Mouse (Mus musculus) bone marrow, adult 2 months (tissue): ENCODE measurements around the gene Mgat5b. TPM values are rescaled to one million over a fixed set of nuclear protein-coding genes. Genes with fewer than 3 reads are reported as not detected.

Experiments used
- H3K27ac ChIP-seq: fragments of 200-500 bp; 2 replicates; pipeline ENCODE4 v1.5.1; 2012; ENCODE audit warnings: low read depth, mild to moderate bottlenecking, control low read depth, inconsistent platforms, low read length; ENCODE audit not compliant: control insufficient read depth, poor library complexity, insufficient read depth
- H3K4me1 ChIP-seq: fragments of 200-500 bp; 2 replicates; pipeline ENCODE4 v1.6.1; 2011; ENCODE audit warnings: low read length; ENCODE audit not compliant: control insufficient read depth, insufficient read depth
- H3K4me3 ChIP-seq: fragments of 200-500 bp; replicated peaks from 2 replicates; pipeline ENCODE3; 2011; ENCODE audit warnings: mild to moderate bottlenecking, low read depth, low read length, control low read depth; ENCODE audit not compliant: control insufficient read depth
- CTCF ChIP-seq: fragments of 200-500 bp; IDR thresholded peaks from 2 replicates; pipeline ENCODE4 v1.5.1; 2011; ENCODE audit warnings: low read length, control low read depth; ENCODE audit not compliant: control insufficient read depth, insufficient read depth
- POLR2A ChIP-seq: fragments of 200-500 bp; IDR thresholded peaks from 2 replicates; pipeline ENCODE4 v1.6.1; 2011; ENCODE audit warnings: low read depth, mild to moderate bottlenecking, control low read depth, low read length, borderline replicate concordance; ENCODE audit not compliant: control insufficient read depth
- WGBS: fragments of 180-500 bp; shearing (Covaris S2); methylation state at CpG from one replicate; pipeline ENCODE4 v1.1.7; 2018; 5-methylcytosine and 5-hydroxymethylcytosine counted together
- polyA plus RNA-seq: library from polyadenylated mRNA; stranded (reverse); fragments of >200 nt; gene quantifications from 2 replicates; pipeline ENCODE4 v1.2.4, GENCODE M21; 2011; ENCODE audit warnings: low replicate concordance; ENCODE audit not compliant: missing spikeins, insufficient read depth, insufficient read length

The Mgat5b gene
- polyA plus RNA-seq, 1 experiment, result not detected

GRCm38 (mm10) chr11:116991964-116992363 is 73.3 kb downstream of the Mgat5b start:
- Histone ChIP-seq H3K27ac (no peak overlapping the region), H3K4me3 (no peak overlapping the region), H3K4me1 (no peaks in the 10 kb centered on the region)
- TF ChIP-seq CTCF (no peak), POLR2A (no peak)
- 62% methylated on average over 6 of the region's 6 CpGs for WGBS

GRCm38 (mm10) chr11:116994095-116994582 is 75.5 kb downstream of the Mgat5b start:
- H3K4me3 ChIP-seq, result no peak overlapping the region
- TF ChIP-seq POLR2A (no peak), CTCF (peak; percentile 41; the same call in 1 of the 2 replicates)
- 4% methylated on average over 18 of the region's 18 CpGs for WGBS
- H3K27ac ChIP-seq, result no peak overlapping the region
- H3K4me1 ChIP-seq, result no peaks in the 10 kb centered on the region

GRCm38 (mm10) chr11:116996976-116997375 is 78.3 kb downstream of the Mgat5b start:
- whole genome bisulfite sequencing, result 47% methylated on average over 3 of the region's 3 CpGs
- TF ChIP-seq POLR2A (no peak), CTCF (no peak)
- H3K4me3 ChIP-seq, result no peak overlapping the region
- no peaks in the 10 kb centered on the region for H3K4me1 ChIP-seq
- H3K27ac ChIP-seq, result no peak overlapping the region

- TF ChIP-seq CTCF, result peak; percentile 37; the same call in 1 of the 2 replicates
- no peak for TF ChIP-seq POLR2A
- WGBS, result 87% methylated on average over 5 of the region's 5 CpGs
- Histone ChIP-seq H3K4me3 (no peak overlapping the region), H3K4me1 (no peaks in the 10 kb centered on the region), H3K27ac (no peak overlapping the region)
Measured at GRCm38 (mm10) chr11:116998935-116999334, 80.3 kb downstream of the Mgat5b start.

GRCm38 (mm10) chr11:117000219-117000618 is 81.6 kb downstream of the Mgat5b start:
- Histone ChIP-seq H3K4me3 (no peak overlapping the region), H3K27ac (no peak overlapping the region), H3K4me1 (no peaks in the 10 kb centered on the region)
- 11% methylated on average over 3 of the region's 3 CpGs for WGBS
- TF ChIP-seq POLR2A (no peak), CTCF (no peak)

GRCm38 (mm10) chr11:117001789-117002188 is 83.1 kb downstream of the Mgat5b start:
- H3K4me3 ChIP-seq, result no peak overlapping the region
- H3K27ac ChIP-seq, result no peak overlapping the region
- WGBS, result 65% methylated on average over 4 of the region's 4 CpGs
- H3K4me1 ChIP-seq, result no peaks in the 10 kb centered on the region
- TF ChIP-seq POLR2A (no peak), CTCF (no peak)

GRCm38 (mm10) chr11:117003503-117003902 is 84.8 kb downstream of the Mgat5b start:
- Histone ChIP-seq H3K4me1 (no peaks in the 10 kb centered on the region), H3K4me3 (no peak overlapping the region), H3K27ac (no peak overlapping the region)
- TF ChIP-seq POLR2A (no peak), CTCF (no peak)
- WGBS, result 70% methylated on average over 9 of the region's 9 CpGs

- no peak for TF ChIP-seq POLR2A
- no peak for TF ChIP-seq CTCF
- no peaks in the 10 kb centered on the region for H3K4me1 ChIP-seq
- 19% methylated on average over 9 of the region's 9 CpGs for WGBS
- H3K27ac ChIP-seq, result no peak overlapping the region
- no peak overlapping the region for H3K4me3 ChIP-seq
Measured at GRCm38 (mm10) chr11:117004277-117004676, 85.6 kb downstream of the Mgat5b start.

GRCm38 (mm10) chr11:117017462-117017861 is 98.8 kb downstream of the Mgat5b start:
- Histone ChIP-seq H3K27ac (no peak overlapping the region), H3K4me1 (no peaks in the 10 kb centered on the region), H3K4me3 (no peak overlapping the region)
- WGBS, result 83% methylated on average over 4 of the region's 4 CpGs
- TF ChIP-seq POLR2A, result no peak
